Mouse (Mus musculus) heart, postnatal 4 days (tissue): ENCODE measurements around the gene Gigyf1. TPM values are rescaled to one million over a fixed set of nuclear protein-coding genes. Genes with fewer than 3 reads are reported as not detected.

Experiments used
- DNase-seq: peaks from one replicate; pipeline ENCODE4 v3.0.0; 2021
- total RNA-seq, 2 experiments: library from RNA; stranded (reverse); gene quantifications; 2 replicates each; pipeline ENCODE4 v1.2.3; 2021

Gigyf1 gene
- 10 to 100 TPM; 30.5 to 32.4 TPM for total RNA-seq

- DNase-seq, result peak; percentile 50
These were observed at the start of gene Gigyf1 for GRCm38 (mm10) chr5:137518436-137518835. TSS of gene Gigyf1 (plus strand) at chr5:137518548.

DNA sequence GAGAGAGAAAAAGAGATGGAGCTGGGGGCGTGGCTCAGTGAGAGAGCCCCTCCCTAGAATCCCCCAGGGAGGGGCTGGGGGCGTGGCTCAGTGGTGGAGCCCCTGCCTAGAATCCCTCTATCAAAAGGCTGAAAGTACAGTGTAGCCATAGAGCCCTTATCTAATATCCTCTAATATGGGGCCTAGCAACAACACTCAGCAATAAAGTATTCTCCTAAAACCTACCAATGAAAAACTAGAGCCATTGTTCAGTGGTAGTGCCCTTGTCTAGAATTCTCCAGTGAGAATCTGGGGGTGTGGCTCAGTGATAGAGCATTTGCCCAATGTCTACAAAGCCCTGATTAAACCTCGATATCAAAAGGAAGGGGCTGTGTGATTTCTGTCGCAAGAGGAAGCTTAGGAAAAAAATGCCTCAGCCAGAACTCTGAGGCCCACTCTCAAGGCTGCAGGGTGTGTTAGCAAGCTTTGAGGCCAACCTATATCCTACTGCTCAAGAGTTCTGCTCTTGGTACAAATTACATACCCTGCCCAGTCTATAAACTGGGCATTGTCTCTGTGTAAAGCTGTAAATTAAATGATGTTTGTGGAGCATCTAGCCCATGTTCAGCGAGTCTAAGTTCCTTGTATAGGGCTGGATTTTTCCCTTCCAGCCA, 46.0 kb upstream of the Gigyf1 start:
- no peak for DNase-seq

GRCm38 (mm10) chr5:137474351-137474750, 44.0 kb upstream of the Gigyf1 start:
- DNase-seq, result no peak

GRCm38 (mm10) chr5:137476964-137477363, 41.4 kb upstream of the Gigyf1 start, which contains the start of gene Zan:
TSS of gene Zan (minus strand) at chr5:137477064.
- no peak for DNase-seq

DNA sequence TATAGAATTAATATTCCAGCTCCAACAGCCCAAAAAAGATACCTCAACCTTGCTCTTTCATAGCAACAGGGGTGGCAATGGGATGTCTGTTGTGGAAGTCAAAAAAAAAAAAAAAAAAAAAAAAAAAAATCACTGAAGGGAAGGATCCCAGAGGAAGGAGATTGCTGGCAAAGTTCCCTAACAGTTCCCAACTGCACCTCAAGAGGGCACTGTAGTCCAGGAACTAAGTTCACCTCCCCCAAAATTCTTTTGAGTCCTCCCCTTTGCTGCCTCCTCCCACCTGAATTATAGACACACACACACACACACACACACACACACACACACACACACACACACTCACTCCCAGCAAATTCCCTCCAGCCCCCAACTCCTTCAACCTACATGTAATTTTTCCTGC, 37.2 kb upstream of the Gigyf1 start:
- peak; percentile 91 for DNase-seq

DNA sequence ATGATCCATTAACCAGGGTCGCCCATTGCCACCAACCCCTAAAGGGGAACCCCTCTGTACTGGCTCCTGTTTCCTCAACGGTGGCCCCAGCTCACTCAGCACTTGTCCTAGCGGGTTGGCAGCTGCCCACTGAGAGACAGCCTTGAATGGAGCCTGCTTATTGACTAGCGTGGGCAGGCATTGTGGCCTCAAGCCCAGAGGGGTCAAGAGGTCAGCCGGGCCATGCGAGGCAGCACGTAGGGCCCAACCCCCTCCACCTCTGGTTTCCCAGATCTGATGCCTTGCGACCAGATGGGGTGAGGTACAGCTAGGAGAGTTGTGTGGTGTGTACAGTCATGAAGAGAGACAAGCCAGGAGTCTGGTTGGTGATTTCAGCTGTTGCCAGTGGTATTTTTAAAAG, 36.5 kb upstream of the Gigyf1 start:
- DNase-seq, result no peak

- DNase-seq, result no peak
These were observed 33.1 kb upstream of the Gigyf1 start for GRCm38 (mm10) chr5:137485071-137485850.

GRCm38 (mm10) chr5:137485851-137486155, 32.5 kb upstream of the Gigyf1 start:
- DNase-seq, result no peak

GRCm38 (mm10) chr5:137487616-137488015, 30.7 kb upstream of the Gigyf1 start:
- no peak for DNase-seq

GRCm38 (mm10) chr5:137491559-137491958, 26.8 kb upstream of the Gigyf1 start:
- peak; percentile 67 for DNase-seq

GRCm38 (mm10) chr5:137493831-137494230, 24.5 kb upstream of the Gigyf1 start:
- peak; percentile 60 for DNase-seq

DNA sequence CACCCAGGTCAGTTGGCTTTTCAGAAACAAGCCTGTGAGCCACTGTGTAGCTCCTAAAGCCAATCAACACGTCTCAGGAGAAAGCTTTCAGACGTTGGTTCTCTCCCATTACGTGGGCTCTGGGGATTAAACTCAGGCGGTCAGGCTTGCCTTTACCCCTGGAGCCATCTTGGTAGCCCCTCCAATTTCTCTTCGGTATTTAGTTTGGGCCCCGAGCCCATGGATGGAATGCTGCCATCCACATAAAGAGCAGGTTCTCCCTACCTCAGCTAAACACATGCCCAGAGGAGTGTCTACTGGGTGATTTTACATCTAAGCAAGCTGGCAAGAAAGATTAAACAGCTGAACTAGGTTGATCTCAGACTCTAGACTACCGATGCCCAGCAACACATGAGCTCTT, 18.2 kb upstream of the Gigyf1 start:
- DNase-seq, result no peak

GRCm38 (mm10) chr5:137501709-137502666, 16.4 kb upstream of the Gigyf1 start, which contains the start of gene Pop7:
TSS of gene Pop7 (minus strand) at chr5:137502518.
- peak; percentile 100 for DNase-seq

DNA sequence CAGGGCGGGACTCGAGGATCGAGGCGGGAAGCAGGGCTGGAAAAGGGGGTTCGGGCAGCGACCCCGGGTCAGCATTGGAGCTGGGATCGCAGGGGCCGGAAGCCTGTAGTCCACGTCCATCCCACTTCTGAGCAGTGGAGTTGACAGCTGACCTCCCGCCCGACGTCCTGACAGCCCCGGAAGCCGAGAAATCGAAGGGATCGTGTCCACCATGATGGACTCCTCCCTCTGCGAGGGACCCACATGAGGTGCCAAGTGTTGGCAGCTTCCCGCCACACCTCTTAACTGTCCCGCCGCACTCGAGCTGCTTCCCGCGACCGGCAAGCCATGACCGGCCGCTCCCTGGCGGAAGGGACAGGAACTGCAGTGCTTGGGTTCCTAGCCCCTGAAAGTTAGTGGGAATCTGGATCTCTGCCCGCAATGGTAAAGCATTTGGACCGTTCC, 15.7 kb upstream of the Gigyf1 start:
- peak; percentile 92 for DNase-seq

- DNase-seq, result no peak
These were observed 14.3 kb upstream of the Gigyf1 start for GRCm38 (mm10) chr5:137504041-137504440.

DNA sequence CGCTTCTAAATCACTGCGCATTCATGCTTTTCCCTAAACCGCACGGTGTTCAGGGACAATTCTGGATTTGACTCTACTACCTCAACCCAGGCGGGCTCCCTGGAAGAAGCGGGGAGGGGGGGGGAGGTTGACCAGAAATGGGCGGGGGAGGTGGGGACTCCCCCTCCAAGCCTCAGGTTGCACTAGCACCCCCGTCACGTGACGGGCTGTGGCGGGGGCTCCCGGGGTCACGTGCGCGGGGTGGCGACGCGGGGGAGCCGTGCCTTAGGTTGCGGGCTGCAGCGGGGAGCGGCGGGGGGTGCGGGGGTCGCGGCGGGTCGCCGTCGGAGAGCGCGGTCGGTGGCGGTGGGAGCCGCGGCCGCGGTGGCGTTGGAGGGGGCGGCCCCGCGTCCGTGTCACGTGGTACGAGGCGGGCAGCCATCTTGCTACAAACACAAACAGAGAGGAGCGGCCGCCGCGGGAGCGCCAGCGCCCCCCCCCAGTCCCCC, 8.3 kb upstream of the Gigyf1 start:
- DNase-seq, result peak; percentile 82

DNA sequence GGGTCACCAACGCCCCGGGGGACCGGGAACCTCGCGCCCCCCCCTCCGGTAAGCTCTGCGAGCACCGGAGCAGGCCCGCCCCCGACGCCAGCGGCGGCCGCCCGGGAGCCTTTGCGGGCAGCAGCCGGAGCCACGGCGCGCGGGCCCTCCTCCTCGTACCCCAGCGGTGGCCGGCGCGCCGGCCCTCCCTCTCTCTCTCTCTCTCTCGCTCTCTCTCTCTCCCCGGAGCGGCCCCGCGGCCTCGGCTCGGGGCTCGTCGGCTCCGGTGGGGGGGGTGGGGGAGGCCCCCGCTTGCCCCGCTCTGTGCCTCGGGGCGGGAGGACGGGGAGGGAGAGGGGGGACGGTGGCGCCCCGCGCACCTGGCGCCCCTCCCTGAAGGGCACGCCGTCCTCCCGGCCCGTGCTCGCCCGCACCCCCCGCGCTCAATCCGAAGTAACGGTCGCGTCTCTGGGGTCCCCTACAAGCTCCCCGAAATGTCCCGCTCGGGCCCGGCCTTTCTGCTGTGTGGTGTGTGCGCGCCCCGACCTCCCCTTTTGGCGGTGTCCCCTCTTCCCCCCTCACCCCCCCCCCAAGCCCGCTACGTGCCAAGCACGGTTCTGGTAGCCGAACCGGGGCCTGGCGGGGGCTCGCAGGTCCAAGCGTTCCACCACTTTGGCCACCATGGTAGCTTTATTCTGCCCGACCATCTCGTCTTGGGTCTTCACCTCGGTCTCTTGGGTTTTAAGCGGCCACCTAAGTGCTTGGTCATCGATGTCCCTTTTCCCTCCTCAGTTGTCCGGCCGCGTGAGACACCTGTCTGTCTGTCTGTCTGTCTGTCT, 7.6 kb upstream of the Gigyf1 start:
- DNase-seq, result peak; percentile 31

GRCm38 (mm10) chr5:137511706-137512105, 6.6 kb upstream of the Gigyf1 start:
- DNase-seq, result no peak

DNA sequence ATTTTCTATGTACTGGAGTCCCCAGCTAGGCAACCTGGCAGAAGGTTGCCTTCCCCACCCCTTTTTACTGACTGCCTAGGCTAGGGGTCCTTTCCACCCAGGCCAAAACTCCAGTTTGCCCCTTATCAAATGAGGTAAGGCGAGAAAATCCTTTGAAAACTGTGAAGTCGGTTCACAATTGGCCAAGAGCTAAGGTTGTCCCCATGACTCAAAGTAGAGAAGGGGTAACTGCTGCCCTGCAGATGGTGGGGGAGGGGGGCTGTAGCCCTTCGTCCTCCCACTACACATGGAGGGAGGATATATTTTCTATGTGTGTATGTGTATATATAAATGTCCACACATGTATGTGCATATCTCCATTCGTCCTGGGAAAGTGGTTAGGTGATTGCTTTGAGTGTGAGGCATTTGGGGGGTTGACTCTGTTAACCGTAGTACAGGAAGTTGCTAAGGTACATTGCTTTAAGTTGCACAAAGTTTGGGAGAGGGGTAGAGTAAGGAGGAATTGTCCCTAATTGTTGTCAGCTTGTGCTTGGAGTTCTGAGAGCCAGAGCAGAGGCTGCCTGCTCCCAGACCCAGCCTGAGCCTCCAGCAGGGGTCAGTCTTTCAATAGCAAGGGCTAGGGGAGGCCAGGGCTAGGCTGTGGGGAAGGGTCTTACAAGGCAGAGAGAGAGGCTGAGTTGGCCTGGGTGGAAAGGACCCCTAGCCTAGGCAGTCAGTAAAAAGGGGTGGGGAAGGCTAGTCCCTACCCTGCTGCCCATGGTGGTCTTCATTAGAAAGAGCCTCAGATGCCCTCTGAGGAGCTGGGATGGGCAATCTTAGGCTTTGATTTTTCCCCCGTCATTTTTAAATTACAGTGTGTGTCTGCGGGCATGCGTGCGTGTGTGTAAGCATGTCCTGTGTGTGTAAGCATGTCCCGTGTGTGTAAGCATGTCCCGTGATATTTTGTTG, 5.2 kb upstream of the Gigyf1 start:
- DNase-seq, result peak; percentile 60

DNA sequence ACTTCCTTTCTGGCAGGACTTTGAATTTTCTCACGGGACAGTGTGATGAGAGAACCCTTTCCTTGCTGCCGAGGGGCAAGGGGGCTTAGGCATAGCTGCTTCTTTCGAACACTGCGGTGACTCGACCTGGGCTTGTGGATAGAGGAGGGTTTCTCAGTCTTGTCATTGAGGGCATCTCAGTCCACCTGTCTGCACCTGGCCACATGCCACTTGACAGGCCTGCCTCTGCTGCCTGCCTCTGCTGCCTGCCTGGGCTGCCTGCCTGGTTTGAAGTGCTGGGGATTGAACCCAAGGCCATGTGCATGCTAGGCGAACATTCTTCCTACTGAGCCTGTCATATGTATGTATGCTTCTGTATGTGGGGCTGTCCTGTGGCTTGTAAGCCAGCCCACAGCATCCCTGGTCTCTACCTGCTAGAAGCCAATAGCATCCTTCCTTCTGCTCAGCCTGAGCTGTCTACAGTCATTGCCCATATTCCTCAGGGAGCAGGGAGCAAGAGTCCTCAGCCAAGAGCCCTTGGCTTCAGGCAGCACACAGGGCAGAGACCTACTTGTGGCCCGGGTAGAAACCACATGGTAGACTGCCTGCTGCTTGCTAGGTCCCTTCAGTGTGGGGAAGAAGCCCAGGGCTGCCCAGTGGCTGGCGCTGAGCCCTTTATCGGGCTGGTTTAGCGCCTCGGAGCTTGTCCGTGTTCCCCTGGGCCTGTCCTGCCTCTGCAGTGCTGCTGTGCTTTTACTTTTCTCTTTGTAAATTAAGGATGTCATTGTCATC, 4.2 kb upstream of the Gigyf1 start:
- DNase-seq, result no peak
